Mouse (Mus musculus): ENCODE data around the gene Bbx. TPM values are rescaled to one million over a fixed set of nuclear protein-coding genes. Genes with fewer than 3 reads are reported as not detected.

The Bbx gene
- polyA plus RNA-seq, 1 experiment, result 9.4 TPM

GRCm38 (mm10) chr16:50228833-50229232, 203.4 kb downstream of the Bbx start:
- no peak for DNase-seq (ENCODE audit: low read depth)
- TF ChIP-seq CTCF (IDR thresholded peaks at IDR 0.05; ENCODE audit: borderline replicate concordance, extremely low read depth, insufficient read depth, insufficient read length) (no peak), POLR2A (IDR thresholded peaks at IDR 0.05; ENCODE audit: borderline replicate concordance, extremely low read depth, insufficient read depth, insufficient read length, poor library complexity, severe bottlenecking) (no peak)

- no peak for DNase-seq (ENCODE audit: low read depth)
- TF ChIP-seq POLR2A (IDR thresholded peaks at IDR 0.05; ENCODE audit: borderline replicate concordance, extremely low read depth, insufficient read depth, insufficient read length, poor library complexity, severe bottlenecking), result no peak
- no peak for TF ChIP-seq CTCF (IDR thresholded peaks at IDR 0.05; ENCODE audit: borderline replicate concordance, extremely low read depth, insufficient read depth, insufficient read length)
These were observed 205.9 kb downstream of the Bbx start for GRCm38 (mm10) chr16:50226274-50226673.

GRCm38 (mm10) chr16:50224946-50225345, 207.2 kb downstream of the Bbx start:
- DNase-seq (ENCODE audit: low read depth), result no peak
- TF ChIP-seq POLR2A (IDR thresholded peaks at IDR 0.05; ENCODE audit: borderline replicate concordance, extremely low read depth, insufficient read depth, insufficient read length, poor library complexity, severe bottlenecking) (no peak), CTCF (IDR thresholded peaks at IDR 0.05; ENCODE audit: borderline replicate concordance, extremely low read depth, insufficient read depth, insufficient read length) (no peak)

GRCm38 (mm10) chr16:50220734-50221501, 211.3 kb downstream of the Bbx start:
- no peak for TF ChIP-seq POLR2A (IDR thresholded peaks at IDR 0.05; ENCODE audit: borderline replicate concordance, extremely low read depth, insufficient read depth, insufficient read length, poor library complexity, severe bottlenecking)
- no peak for TF ChIP-seq CTCF (IDR thresholded peaks at IDR 0.05; ENCODE audit: borderline replicate concordance, extremely low read depth, insufficient read depth, insufficient read length)
- peak; percentile 68 for DNase-seq (ENCODE audit: low read depth)

DNA sequence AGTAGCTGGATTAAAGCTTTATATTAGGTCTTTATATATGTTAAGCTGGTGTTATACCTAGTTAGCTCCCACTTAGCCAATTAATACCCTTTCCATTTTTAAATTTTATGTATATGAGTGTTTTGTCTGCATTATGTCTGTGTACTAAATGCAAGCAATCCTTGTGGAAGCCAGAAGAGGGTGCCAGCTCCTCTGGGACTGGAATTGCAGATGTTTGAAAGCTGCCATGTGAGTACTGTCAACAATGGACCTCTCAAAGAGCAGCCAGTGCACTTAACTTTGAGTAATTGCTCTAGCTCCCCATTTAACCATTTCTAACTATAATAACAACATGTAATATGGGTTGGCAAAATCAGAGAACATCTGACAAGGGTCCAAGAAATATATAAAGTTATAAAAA, 215.1 kb downstream of the Bbx start:
- DNase-seq (ENCODE audit: low read depth), result no peak
- TF ChIP-seq POLR2A (IDR thresholded peaks at IDR 0.05; ENCODE audit: borderline replicate concordance, extremely low read depth, insufficient read depth, insufficient read length, poor library complexity, severe bottlenecking) (no peak), CTCF (IDR thresholded peaks at IDR 0.05; ENCODE audit: borderline replicate concordance, extremely low read depth, insufficient read depth, insufficient read length) (peak; percentile 12; the same call in 1 of the 2 replicates)

DNA sequence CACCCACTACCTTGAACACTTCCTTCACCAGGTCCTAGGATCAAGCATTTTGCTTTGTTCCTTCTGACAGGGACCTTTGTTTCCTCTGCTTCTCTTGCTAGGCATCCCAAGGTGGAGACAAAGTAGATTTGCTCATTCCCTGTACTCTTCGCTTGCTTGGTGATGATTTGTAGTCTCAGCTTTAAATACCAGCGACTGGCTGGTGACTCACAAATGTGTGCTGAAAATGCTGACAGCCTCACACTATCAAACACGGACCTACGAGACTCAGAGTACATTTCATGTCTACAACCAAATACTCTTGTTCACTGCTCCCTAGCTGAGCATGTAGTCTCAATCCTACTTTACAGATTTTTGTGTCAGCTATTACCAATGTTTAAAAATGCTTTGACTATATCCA, 220.5 kb downstream of the Bbx start:
- no peak for TF ChIP-seq CTCF (IDR thresholded peaks at IDR 0.05; ENCODE audit: borderline replicate concordance, extremely low read depth, insufficient read depth, insufficient read length)
- no peak for TF ChIP-seq POLR2A (IDR thresholded peaks at IDR 0.05; ENCODE audit: borderline replicate concordance, extremely low read depth, insufficient read depth, insufficient read length, poor library complexity, severe bottlenecking)
- DNase-seq (ENCODE audit: low read depth), result no peak

DNA sequence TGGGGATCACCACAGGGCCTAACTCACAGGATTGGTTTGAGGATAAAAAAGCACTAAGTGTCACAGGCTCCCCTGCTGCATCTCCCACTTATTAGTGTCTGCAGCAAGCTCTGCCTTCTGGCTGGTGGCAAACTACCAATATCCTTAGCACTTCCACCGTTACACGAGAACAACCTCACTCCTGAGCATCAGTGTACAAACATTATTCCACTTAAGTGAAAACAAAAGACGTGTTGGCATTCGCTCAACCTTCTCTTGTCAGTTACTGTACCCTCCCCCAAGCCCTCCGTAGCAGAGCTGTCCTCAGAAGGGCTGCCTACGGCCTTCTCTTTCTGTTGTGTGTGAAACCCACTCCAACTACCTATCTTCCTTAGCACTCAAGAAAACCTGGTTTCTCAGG, 221.0 kb downstream of the Bbx start:
- DNase-seq (ENCODE audit: low read depth), result peak; percentile 59
- TF ChIP-seq CTCF (IDR thresholded peaks at IDR 0.05; ENCODE audit: borderline replicate concordance, extremely low read depth, insufficient read depth, insufficient read length) (no peak), POLR2A (IDR thresholded peaks at IDR 0.05; ENCODE audit: borderline replicate concordance, extremely low read depth, insufficient read depth, insufficient read length, poor library complexity, severe bottlenecking) (no peak)

- DNase-seq (ENCODE audit: low read depth), result no peak
- TF ChIP-seq POLR2A (IDR thresholded peaks at IDR 0.05; ENCODE audit: borderline replicate concordance, extremely low read depth, insufficient read depth, insufficient read length, poor library complexity, severe bottlenecking) (no peak), CTCF (IDR thresholded peaks at IDR 0.05; ENCODE audit: borderline replicate concordance, extremely low read depth, insufficient read depth, insufficient read length) (no peak)
These were observed 221.4 kb downstream of the Bbx start for GRCm38 (mm10) chr16:50210742-50211141.

DNA sequence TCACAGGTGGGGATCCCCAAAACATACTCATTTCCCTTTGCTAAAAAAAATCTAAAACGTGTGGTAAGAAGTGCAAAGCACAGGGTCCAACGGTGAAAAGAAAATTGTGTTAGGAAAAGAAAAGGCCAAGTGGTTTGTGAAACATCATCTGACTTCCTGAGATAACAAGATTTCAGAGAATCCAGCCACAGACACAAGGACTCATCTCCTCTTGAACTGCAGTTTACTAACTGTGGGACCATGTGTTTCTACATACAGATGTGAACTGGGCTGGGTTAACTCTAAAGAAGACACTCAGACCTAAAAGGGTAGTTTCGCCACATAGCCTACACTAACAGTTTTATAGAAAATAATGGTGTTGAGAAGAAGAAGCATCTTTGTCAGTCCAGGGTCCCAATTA, 227.2 kb downstream of the Bbx start:
- TF ChIP-seq CTCF (IDR thresholded peaks at IDR 0.05; ENCODE audit: borderline replicate concordance, extremely low read depth, insufficient read depth, insufficient read length) (no peak), POLR2A (IDR thresholded peaks at IDR 0.05; ENCODE audit: borderline replicate concordance, extremely low read depth, insufficient read depth, insufficient read length, poor library complexity, severe bottlenecking) (no peak)
- DNase-seq (ENCODE audit: low read depth), result no peak

DNA sequence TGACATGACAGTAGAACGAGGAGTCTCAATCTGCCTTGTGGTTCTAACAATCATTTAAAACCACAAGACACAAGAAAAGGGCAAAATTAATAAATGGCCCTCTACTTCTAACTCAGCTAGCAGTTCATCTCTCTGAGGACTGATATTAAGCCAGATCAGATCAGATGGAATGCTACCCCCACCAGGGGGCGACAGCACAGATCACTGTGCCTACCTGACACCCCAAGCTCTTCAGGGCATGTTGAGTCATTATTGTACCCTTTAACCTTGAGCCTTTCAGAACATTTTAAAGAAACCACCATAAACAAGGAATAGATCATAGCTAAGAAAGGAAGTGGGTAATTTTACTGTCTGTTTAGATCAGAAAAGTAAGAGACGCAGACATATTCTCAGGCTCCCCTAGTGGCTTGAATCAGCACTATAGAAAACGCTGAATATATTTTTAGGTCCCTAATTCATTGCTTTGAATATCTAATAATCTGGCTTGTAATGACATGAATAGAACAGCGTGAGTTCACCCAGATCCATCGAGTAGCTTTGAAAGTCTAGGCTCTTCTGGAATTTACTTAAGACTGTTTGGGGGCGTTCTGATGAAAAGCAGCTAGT, 230.5 kb downstream of the Bbx start:
- TF ChIP-seq POLR2A (IDR thresholded peaks at IDR 0.05; ENCODE audit: borderline replicate concordance, extremely low read depth, insufficient read depth, insufficient read length, poor library complexity, severe bottlenecking) (no peak), CTCF (IDR thresholded peaks at IDR 0.05; ENCODE audit: borderline replicate concordance, extremely low read depth, insufficient read depth, insufficient read length) (peak; percentile 45; the same call in 1 of the 2 replicates)
- no peak for DNase-seq (ENCODE audit: low read depth)

DNA sequence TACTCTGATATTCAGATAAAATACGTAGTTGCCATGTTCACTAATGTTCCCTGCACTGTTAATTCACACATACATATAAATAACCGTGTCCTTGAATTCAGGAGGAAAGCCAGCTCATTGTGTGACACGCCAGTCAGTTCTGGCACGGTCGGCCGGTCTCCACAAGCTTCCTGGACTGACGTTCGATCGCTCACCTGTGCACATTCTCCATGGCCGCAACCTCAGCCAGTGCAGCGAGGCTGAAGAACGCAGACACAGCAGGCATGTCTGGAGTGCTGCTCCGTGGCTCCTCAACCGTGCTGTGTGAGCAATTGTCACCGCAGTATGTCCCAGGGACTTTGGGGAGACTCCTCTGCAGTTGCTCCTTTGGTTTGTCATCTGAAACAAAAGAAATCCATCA, 232.0 kb downstream of the Bbx start:
- no peak for DNase-seq (ENCODE audit: low read depth)

GRCm38 (mm10) chr16:50196118-50196517, 236.1 kb downstream of the Bbx start:
- no peak for TF ChIP-seq POLR2A (IDR thresholded peaks at IDR 0.05; ENCODE audit: borderline replicate concordance, extremely low read depth, insufficient read depth, insufficient read length, poor library complexity, severe bottlenecking)
- TF ChIP-seq CTCF (IDR thresholded peaks at IDR 0.05; ENCODE audit: borderline replicate concordance, extremely low read depth, insufficient read depth, insufficient read length), result no peak
- peak; percentile 69 for DNase-seq (ENCODE audit: low read depth)

More for the DNA sequence above, 232.0 kb downstream of the Bbx start:
- TF ChIP-seq CTCF (IDR thresholded peaks at IDR 0.05; ENCODE audit: borderline replicate concordance, extremely low read depth, insufficient read depth, insufficient read length) (no peak), POLR2A (IDR thresholded peaks at IDR 0.05; ENCODE audit: borderline replicate concordance, extremely low read depth, insufficient read depth, insufficient read length, poor library complexity, severe bottlenecking) (no peak)
